ENCODE assay signal across 8 mouse cellular contexts in the genomic region with DNA sequence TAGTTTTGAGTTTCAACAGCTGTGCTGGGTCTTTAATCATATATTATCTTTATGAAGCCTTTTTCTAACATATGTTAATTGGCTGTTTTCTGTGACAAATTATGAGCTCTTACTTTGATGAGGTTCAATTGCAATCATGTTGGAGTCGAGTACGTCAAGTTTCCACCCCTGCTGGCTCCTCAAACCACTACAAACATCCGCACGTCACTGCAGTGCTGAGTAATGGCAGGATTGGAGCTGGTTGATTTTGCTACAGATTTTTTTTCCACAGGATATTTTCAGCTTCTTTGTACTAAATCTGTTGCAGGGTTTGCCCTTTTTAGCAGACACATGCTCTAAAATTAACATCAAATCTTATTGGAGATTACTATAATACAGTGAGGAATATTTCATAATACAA.
DNase-seq lines count a peak whose midpoint lies in the region; ATAC-seq lines count a peak whose summit lies in the region.

No protein-coding gene starts in this region.

- ATAC-seq in heart, embryonic 14.5 days (ENCODE audit: insufficient number of reproducible peaks, insufficient read depth, low FRiP score, low read depth) = no peak

- no peaks in the 10 kb centered on the region for H3K36me3 ChIP-seq in heart, embryonic 14.5 days (ENCODE audit: control insufficient read depth, insufficient read depth, low read length)

- peak overlapping the region; percentile 57 for H3K4me2 ChIP-seq in heart, embryonic 14.5 days (ENCODE audit: low read length)

- peak overlapping the region; percentile 13; the same call in 1 of the 2 replicates for H3K9ac ChIP-seq in heart, embryonic 14.5 days (ENCODE audit: low read length)

- no peaks in the 10 kb centered on the region for H3K9me3 ChIP-seq in heart, embryonic 14.5 days (ENCODE audit: control insufficient read depth, low read length)

- peak; percentile 23 for DNase-seq in kidney, adult 11 months
- DNase-seq in kidney, adult 18-20 months = no peak
- DNase-seq in T-cell, adult 2 months (ENCODE audit: low spot score) = peak; percentile 61
- DNase-seq in lung, postnatal 14 days = peak; percentile 19
- DNase-seq in cerebellum, adult 9-10 months = no peak
- DNase-seq in left cerebral cortex, adult 11 months (ENCODE audit: low spot score) = no peak
- DNase-seq in layer of hippocampus, postnatal 25 days (ENCODE audit: extremely low spot score in 1 of 2, low spot score in 1 of 2) = no peak

- H3K4me3 ChIP-seq in heart, embryonic 14.5 days (ENCODE audit: control insufficient read depth in 1 of 2, insufficient read depth in 1 of 2, low read depth in 1 of 2, low read length in 2 of 2) = no peak overlapping the region

- peaks cover 12 to 53% of the 10 kb centered on the region in 2 experiments for H3K4me1 ChIP-seq in heart, embryonic 14.5 days (ENCODE audit: control insufficient read depth in 2 of 2, insufficient read depth in 2 of 2, low read length in 2 of 2)

- peak overlapping the region; percentile 83 to 87 for H3K27ac ChIP-seq in heart, embryonic 14.5 days (replicated peaks in 1 of 2; ENCODE audit: control insufficient read depth in 1 of 2, insufficient read depth in 1 of 2, low read depth in 2 of 2, low read length in 2 of 2)

- WGBS in heart, embryonic 14.5 days = 8% methylated on average over 4 of the region's 4 CpGs

- H3K27me3 ChIP-seq in heart, embryonic 14.5 days (ENCODE audit: control insufficient read depth, insufficient read depth, low read length) = no peaks in the 10 kb centered on the region

Comparison
In these comparisons a context has a peak if more than half of its experiments do, and no peak if none do; other contexts are left out.
1. DNase-seq: peak in kidney, adult 11 months (single experiment), T-cell, adult 2 months (single experiment) and lung, postnatal 14 days (single experiment); none in kidney, adult 18-20 months (single experiment), cerebellum, adult 9-10 months (single experiment), left cerebral cortex, adult 11 months (single experiment) and layer of hippocampus, postnatal 25 days (0 of 2).